Mouse (Mus musculus): ENCODE measurements at regions not wholly inside any gene's neighbourhood (a gene's known extent, or its start where the extent isn't known, plus 50 kb on each side); places are given as distances from the start of the nearest gene placed in this dataset.

GRCm38 (mm10) chr9:30190078-30190477, 227.1 kb upstream of the Ntm start:
- Histone ChIP-seq H3K9me3 (ENCODE audit: control insufficient read depth, insufficient read depth, low read depth, low read length) (no peaks in the 10 kb centered on the region), H3K4me3 (ENCODE audit: insufficient read depth in 1 of 2, low read depth in 1 of 2, low read length in 2 of 2, poor library complexity in 1 of 2, severe bottlenecking in 1 of 2) (no peak overlapping the region), H3K27ac (ENCODE audit: insufficient read depth, low read depth, low read length, poor library complexity, severe bottlenecking) (no peak overlapping the region), H3K4me1 (ENCODE audit: control insufficient read depth in 2 of 2, insufficient read depth in 2 of 2, low read length in 2 of 2, poor library complexity in 1 of 2) (no peaks in the 10 kb centered on the region), H3K36me3 (ENCODE audit: control insufficient read depth, insufficient read depth, low read length, poor library complexity, severe bottlenecking) (no peaks in the 10 kb centered on the region), H3K9ac (ENCODE audit: insufficient read depth, low read depth, low read length, poor library complexity, severe bottlenecking) (no peak overlapping the region)
- no peak for DNase-seq (ENCODE audit: low read depth, low spot score)
- TF ChIP-seq MAFK (IDR thresholded peaks at IDR 0.05; ENCODE audit: insufficient read depth, low read depth, low read length) (no peak), CHD2 (IDR thresholded peaks at IDR 0.05; ENCODE audit: low read depth, low read length) (no peak), ZNF384 (IDR thresholded peaks at IDR 0.05; ENCODE audit: low read depth, low read length) (no peak), ZC3H11A (IDR thresholded peaks at IDR 0.05; ENCODE audit: borderline replicate concordance, low read depth, low read length) (no peak)
- in situ Hi-C loops (cut with MboI; ENCODE audit: low sequenced_read_pairs in 2 of 2, unreplicated experiment in 2 of 2) = no loop called here

GRCm38 (mm10) chr9:30191119-30191518, 228.2 kb upstream of the Ntm start:
- in situ Hi-C loops (cut with MboI; ENCODE audit: low sequenced_read_pairs in 2 of 2, unreplicated experiment in 2 of 2) = no loop called here
- Histone ChIP-seq H3K9me3 (ENCODE audit: control insufficient read depth, insufficient read depth, low read depth, low read length) (no peaks in the 10 kb centered on the region), H3K36me3 (ENCODE audit: control insufficient read depth, insufficient read depth, low read length, poor library complexity, severe bottlenecking) (no peaks in the 10 kb centered on the region), H3K4me3 (ENCODE audit: insufficient read depth in 1 of 2, low read depth in 1 of 2, low read length in 2 of 2, poor library complexity in 1 of 2, severe bottlenecking in 1 of 2) (no peak overlapping the region), H3K9ac (ENCODE audit: insufficient read depth, low read depth, low read length, poor library complexity, severe bottlenecking) (no peak overlapping the region), H3K4me1 (ENCODE audit: control insufficient read depth in 2 of 2, insufficient read depth in 2 of 2, low read length in 2 of 2, poor library complexity in 1 of 2) (no peaks in the 10 kb centered on the region), H3K27ac (ENCODE audit: insufficient read depth, low read depth, low read length, poor library complexity, severe bottlenecking) (no peak overlapping the region)
- TF ChIP-seq ZC3H11A (IDR thresholded peaks at IDR 0.05; ENCODE audit: borderline replicate concordance, low read depth, low read length) = no peak
- DNase-seq (ENCODE audit: low read depth, low spot score) = no peak

GRCm38 (mm10) chr9:30191902-30192301, 229.0 kb upstream of the Ntm start:
- Histone ChIP-seq H3K4me1 (ENCODE audit: control insufficient read depth in 2 of 2, insufficient read depth in 2 of 2, low read length in 2 of 2, poor library complexity in 1 of 2) (no peaks in the 10 kb centered on the region), H3K36me3 (ENCODE audit: control insufficient read depth, insufficient read depth, low read length, poor library complexity, severe bottlenecking) (no peaks in the 10 kb centered on the region), H3K9me3 (ENCODE audit: control insufficient read depth, insufficient read depth, low read depth, low read length) (no peaks in the 10 kb centered on the region), H3K9ac (ENCODE audit: insufficient read depth, low read depth, low read length, poor library complexity, severe bottlenecking) (no peak overlapping the region), H3K4me3 (ENCODE audit: insufficient read depth in 1 of 2, low read depth in 1 of 2, low read length in 2 of 2, poor library complexity in 1 of 2, severe bottlenecking in 1 of 2) (no peak overlapping the region), H3K27ac (ENCODE audit: insufficient read depth, low read depth, low read length, poor library complexity, severe bottlenecking) (no peak overlapping the region)
- DNase-seq (ENCODE audit: low read depth, low spot score) = no peak
- TF ChIP-seq HCFC1 (IDR thresholded peaks at IDR 0.05; ENCODE audit: borderline replicate concordance, insufficient read depth, low read length) = no peak
- no peak for TF ChIP-seq MAFK (IDR thresholded peaks at IDR 0.05; ENCODE audit: insufficient read depth, low read depth, low read length)
- no peak for TF ChIP-seq CHD2 (IDR thresholded peaks at IDR 0.05; ENCODE audit: low read depth, low read length)
- TF ChIP-seq ZNF384 (IDR thresholded peaks at IDR 0.05; ENCODE audit: low read depth, low read length) = no peak
- TF ChIP-seq ZC3H11A (IDR thresholded peaks at IDR 0.05; ENCODE audit: borderline replicate concordance, low read depth, low read length) = no peak
- in situ Hi-C loops (cut with MboI; ENCODE audit: low sequenced_read_pairs in 2 of 2, unreplicated experiment in 2 of 2) = no loop called here

- H3K4me1 ChIP-seq (ENCODE audit: control insufficient read depth in 2 of 2, insufficient read depth in 2 of 2, low read length in 2 of 2, poor library complexity in 1 of 2) = no peaks in the 10 kb centered on the region
- no peak for TF ChIP-seq HCFC1 (IDR thresholded peaks at IDR 0.05; ENCODE audit: borderline replicate concordance, insufficient read depth, low read length)
- TF ChIP-seq MAFK (IDR thresholded peaks at IDR 0.05; ENCODE audit: insufficient read depth, low read depth, low read length) = no peak
- no peak for TF ChIP-seq ZNF384 (IDR thresholded peaks at IDR 0.05; ENCODE audit: low read depth, low read length)
- no peak for TF ChIP-seq ZC3H11A (IDR thresholded peaks at IDR 0.05; ENCODE audit: borderline replicate concordance, low read depth, low read length)
- no peak for TF ChIP-seq CHD2 (IDR thresholded peaks at IDR 0.05; ENCODE audit: low read depth, low read length)
Observed at GRCm38 (mm10) chr9:30194866-30195265, 231.9 kb upstream of the Ntm start.

GRCm38 (mm10) chr9:30202411-30202810, 224.5 kb upstream of the Snx19 start:
- H3K27ac ChIP-seq (ENCODE audit: insufficient read depth, low read depth, low read length, poor library complexity, severe bottlenecking) = no peak overlapping the region
- no peaks in the 10 kb centered on the region for H3K9me3 ChIP-seq (ENCODE audit: control insufficient read depth, insufficient read depth, low read depth, low read length)
- no peaks in the 10 kb centered on the region for H3K4me1 ChIP-seq (ENCODE audit: control insufficient read depth in 2 of 2, insufficient read depth in 2 of 2, low read length in 2 of 2, poor library complexity in 1 of 2)
- TF ChIP-seq MAFK (IDR thresholded peaks at IDR 0.05; ENCODE audit: insufficient read depth, low read depth, low read length) (no peak), CHD2 (IDR thresholded peaks at IDR 0.05; ENCODE audit: low read depth, low read length) (no peak), HCFC1 (IDR thresholded peaks at IDR 0.05; ENCODE audit: borderline replicate concordance, insufficient read depth, low read length) (no peak)
- in situ Hi-C loops (cut with MboI; ENCODE audit: low sequenced_read_pairs in 2 of 2, unreplicated experiment in 2 of 2) = no loop called here
- no peak for DNase-seq (ENCODE audit: low read depth, low spot score)
- H3K36me3 ChIP-seq (ENCODE audit: control insufficient read depth, insufficient read depth, low read length, poor library complexity, severe bottlenecking) = no peaks in the 10 kb centered on the region
- H3K4me3 ChIP-seq (ENCODE audit: insufficient read depth in 1 of 2, low read depth in 1 of 2, low read length in 2 of 2, poor library complexity in 1 of 2, severe bottlenecking in 1 of 2) = no peak overlapping the region
- H3K9ac ChIP-seq (ENCODE audit: insufficient read depth, low read depth, low read length, poor library complexity, severe bottlenecking) = no peak overlapping the region

More at GRCm38 (mm10) chr9:30194866-30195265, 231.9 kb upstream of the Ntm start:
- no peak overlapping the region for H3K27ac ChIP-seq (ENCODE audit: insufficient read depth, low read depth, low read length, poor library complexity, severe bottlenecking)
- DNase-seq (ENCODE audit: low read depth, low spot score) = no peak
- no peak overlapping the region for H3K9ac ChIP-seq (ENCODE audit: insufficient read depth, low read depth, low read length, poor library complexity, severe bottlenecking)
- no peaks in the 10 kb centered on the region for H3K9me3 ChIP-seq (ENCODE audit: control insufficient read depth, insufficient read depth, low read depth, low read length)
- H3K4me3 ChIP-seq (ENCODE audit: insufficient read depth in 1 of 2, low read depth in 1 of 2, low read length in 2 of 2, poor library complexity in 1 of 2, severe bottlenecking in 1 of 2) = no peak overlapping the region
- H3K36me3 ChIP-seq (ENCODE audit: control insufficient read depth, insufficient read depth, low read length, poor library complexity, severe bottlenecking) = no peaks in the 10 kb centered on the region
- in situ Hi-C loops (cut with MboI; ENCODE audit: low sequenced_read_pairs in 2 of 2, unreplicated experiment in 2 of 2) = no loop called here

Data from ES-E14 (cell line).